Mouse (Mus musculus) lung, postnatal 10 days (tissue): ENCODE data around the gene Cstf3.

Experiments
- DNase-seq: peaks from one replicate; pipeline ENCODE4 v3.0.0; 2021

Cstf3 gene

GRCm38 (mm10) chr2:104714254-104714691 is 124.0 kb downstream of the Cstf3 start:
- DNase-seq, result no peak
